Mouse (Mus musculus) T-helper 17 cell (primary cell): Measurements from ENCODE around the gene Trio.

ENCODE experiments used
- in situ Hi-C, 2 experiments: fragments of 300-600 bp; cut with MboI, MseI; formaldehyde crosslinking; loops; 1 replicate in 1 of 2; 2 replicates in 1 of 2; pipeline ENCODE4 v1.15.1; 2025; ENCODE audit warnings: high pct_unique_total_duplicates in 2 of 2

Trio gene

DNA sequence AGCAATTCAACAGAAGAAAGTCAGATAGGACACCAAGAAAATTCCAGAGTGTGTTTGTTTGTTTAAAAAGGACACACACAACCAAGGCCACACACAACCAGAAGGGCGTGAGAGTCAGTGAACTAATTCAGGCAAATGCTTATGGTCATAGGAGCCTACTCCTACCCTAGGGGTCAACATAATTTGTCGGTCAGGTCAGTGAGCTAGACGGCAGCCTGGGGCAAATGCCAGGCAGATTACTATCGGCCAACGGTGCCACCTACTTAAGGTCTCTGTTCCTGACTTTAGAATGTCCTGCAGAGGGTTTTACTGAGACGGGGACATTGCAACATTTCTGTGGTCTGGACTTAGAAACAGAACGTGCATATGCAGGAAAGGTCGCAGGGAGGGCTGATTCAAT, 276.9 kb downstream of the Trio start:
- in situ Hi-C loops: no loop called here

GRCm38 (mm10) chr15:27747512-27747911, 278.1 kb downstream of the Trio start:
- in situ Hi-C loops: no loop called here

DNA sequence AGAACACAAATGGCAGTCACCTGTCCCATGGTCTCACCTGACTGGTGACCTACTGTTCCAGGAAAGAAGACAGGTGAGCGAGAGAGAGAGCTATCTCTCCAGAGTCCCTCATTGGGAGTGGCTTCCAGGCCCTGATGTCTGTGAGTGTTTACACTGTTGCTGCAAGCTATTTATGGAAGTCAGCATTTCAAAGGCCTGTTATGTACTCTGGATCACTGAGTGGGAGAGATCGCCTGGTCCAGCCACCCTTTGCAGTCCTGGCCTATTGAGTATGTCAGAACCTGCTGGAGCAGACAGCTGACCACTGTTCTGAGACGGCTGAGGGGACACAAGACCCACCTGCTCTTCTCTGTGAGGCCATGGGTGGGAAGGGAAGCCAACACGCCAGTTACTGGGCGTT, 280.7 kb downstream of the Trio start:
- in situ Hi-C loops: no loop called here

DNA sequence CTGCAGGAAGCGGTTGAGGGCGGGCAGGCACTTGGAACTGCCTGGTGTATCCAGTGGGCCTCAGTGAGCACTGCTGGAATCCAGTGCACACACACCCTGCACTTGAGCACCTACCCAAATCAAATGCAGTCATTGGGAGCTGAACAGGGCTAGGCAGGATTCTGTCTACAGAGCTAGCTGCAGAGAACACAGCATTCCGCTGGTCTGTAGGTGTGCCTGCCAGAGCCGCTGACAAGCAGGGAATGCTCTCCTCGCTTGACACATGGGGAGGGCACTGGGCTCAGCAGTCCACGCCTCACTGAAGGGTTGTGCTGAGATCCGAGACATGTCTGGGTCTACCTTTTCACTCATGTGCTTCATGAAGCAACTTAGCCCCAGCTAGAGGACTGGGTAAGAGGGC, 285.6 kb downstream of the Trio start:
- in situ Hi-C loops: no loop called here

GRCm38 (mm10) chr15:27731818-27732217, 293.8 kb downstream of the Trio start:
- in situ Hi-C loops: no loop called here

GRCm38 (mm10) chr15:27726228-27726627, 299.4 kb downstream of the Trio start:
- in situ Hi-C loops: no loop called here

DNA sequence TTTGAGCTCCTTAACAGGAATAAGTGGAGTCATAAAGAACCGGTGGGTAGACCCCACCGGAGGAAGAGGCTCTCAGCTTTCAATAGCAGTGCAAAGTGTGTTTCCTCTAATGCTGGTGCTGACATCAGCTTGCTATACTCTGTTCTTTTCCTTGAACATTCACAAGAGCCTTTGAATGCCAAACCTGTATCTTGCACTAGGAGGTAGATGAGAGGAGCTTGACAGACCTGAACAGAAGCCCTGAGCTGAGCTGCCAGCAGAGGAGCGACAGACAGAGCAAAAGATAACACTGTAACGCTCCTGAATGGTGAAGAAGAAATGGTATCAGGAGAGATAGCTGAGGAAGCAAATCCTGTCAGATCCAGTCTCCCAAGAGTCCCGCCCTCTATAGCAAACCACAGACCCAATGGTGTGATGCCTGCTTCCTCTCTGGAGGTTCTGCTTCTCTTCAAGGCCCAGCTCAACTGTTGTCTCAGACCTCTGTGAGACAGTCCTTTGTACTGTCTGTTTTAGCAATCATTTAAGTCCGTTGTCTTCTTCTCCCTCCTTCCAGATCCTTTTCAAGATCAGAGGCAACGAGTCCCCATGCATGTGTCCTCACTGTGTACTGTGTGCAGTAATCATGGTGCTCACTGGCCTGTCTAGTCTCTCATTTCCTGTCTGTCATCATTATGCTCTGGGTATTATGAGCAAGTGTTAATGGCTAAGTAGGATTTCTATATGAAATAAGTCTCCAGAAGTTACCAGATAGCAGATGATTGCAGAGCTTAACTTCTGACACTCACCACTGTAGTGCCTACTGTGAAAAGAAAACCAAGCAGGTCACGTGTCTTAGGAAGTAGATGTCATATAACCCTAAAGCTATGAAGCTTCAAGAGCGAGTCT, 300.6 kb downstream of the Trio start:
- in situ Hi-C loops: loop anchor here in 1 of 2 experiments (25.0 kb wide), 1 partner anchor 413 kb away; no protein-coding TSS in a partner anchor

DNA sequence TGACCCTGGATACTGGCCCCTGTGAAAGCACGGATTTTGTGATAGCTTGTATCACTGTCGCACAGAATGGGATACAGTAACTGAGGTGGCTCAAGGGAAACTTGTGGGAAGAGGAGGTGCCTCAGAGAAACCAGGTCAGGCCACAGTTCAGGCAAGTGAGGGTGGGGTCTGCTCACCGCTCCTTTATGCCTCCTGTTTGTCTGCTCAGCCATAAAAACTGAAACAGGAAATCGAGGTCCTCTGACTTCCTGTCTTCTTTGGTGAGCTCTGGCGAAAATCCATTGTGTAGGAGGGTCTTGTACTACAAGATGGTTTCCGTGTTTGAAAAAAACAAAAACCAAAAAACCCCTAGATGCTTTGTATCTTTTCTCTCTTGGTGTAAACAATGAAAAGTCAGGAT, 301.4 kb downstream of the Trio start:
- in situ Hi-C loops: loop anchor here in 1 of 2 experiments (25.0 kb wide), 1 partner anchor 412 kb away; no protein-coding TSS in a partner anchor

- in situ Hi-C loops: loop anchor here in 1 of 2 experiments (25.0 kb wide), 1 partner anchor 411 kb away; no protein-coding TSS in a partner anchor
These were observed 301.9 kb downstream of the Trio start for GRCm38 (mm10) chr15:27723746-27724145.

DNA sequence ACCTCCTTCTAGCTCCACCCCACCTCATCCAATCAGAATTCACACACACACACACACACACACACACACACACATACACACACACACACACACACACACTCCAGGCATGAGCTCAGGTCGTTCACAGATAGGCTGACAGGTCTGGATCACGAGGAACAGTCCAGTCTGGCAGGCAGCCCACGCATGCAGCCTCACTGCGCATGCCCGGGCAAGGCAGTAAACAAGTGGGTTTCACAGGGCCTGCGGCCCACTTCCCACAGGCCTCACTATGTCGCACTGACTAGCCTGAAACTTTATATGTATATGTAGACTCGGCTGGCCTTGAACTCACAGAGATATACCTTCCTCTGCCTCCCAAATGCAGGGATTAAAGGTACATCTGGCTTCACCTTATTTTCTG, 305.4 kb downstream of the Trio start:
- in situ Hi-C loops: loop anchor here in 1 of 2 experiments (25.0 kb wide), 1 partner anchor 408 kb away; no protein-coding TSS in a partner anchor

DNA sequence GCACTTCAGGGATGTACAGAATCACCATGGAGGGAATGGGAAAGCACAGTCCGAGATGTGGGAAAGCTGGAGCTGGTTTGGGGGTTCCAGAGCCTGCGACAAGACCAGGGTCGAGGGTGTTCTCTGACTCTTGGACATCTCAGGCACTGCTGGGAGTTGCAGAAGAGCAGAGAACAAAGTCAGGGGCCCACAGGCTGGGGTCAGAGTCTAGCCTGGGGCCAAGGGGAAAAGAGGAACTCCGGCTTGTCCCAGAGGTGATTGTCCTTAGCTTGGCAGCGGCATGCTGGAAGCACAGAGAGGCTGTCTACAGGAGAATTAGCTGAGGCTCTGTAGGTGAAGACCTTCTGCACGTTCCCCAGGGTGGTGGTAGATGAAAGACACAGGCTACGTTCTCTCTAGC, 307.0 kb downstream of the Trio start:
- in situ Hi-C loops: loop anchor here (5.0 to 25.0 kb wide), 2 partner anchors 61 to 406 kb away; no protein-coding TSS in a partner anchor

DNA sequence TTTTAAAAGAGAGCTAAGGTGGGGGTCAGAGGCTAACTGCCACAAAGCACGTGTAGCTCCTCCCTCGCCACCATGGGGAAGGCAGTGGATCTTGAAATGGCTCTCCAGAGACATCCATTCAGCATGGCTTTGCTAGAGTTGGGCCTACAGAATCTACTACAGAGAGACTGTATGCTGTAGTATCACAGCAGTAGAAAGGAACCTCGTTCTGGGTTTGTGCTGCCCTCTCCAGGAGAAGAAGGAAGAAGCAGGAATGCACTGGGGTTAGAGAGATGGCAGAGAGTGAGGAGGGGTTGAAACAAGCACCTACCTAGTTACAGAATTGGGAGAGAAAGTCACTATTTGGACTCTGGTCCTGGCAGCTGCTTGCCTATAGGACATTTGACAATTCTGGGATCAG, 310.3 kb downstream of the Trio start:
- in situ Hi-C loops: loop anchor here (5.0 to 25.0 kb wide), 2 partner anchors 58 to 403 kb away; no protein-coding TSS in a partner anchor

DNA sequence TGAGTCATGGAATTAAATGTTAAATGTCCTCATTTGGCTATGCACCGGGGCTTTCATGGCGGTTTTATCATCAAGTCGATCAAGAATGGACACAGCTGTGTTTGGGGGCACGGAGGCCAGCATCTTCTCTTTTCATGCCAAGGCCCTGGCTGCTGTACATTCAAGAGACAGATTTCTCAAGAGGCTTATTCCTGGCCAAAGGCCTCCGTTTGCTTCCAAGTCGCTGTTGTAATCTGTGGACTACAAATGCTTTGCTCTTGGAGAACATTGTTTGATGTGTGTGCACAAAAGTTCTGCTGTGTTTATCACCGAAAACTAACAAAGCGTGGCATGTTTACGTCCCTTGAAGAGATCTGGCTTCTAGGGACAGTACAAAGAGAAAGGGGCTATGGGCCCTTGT, 314.9 kb downstream of the Trio start:
- in situ Hi-C loops: loop anchor here in 1 of 2 experiments (25.0 kb wide), 1 partner anchor 398 kb away; no protein-coding TSS in a partner anchor

DNA sequence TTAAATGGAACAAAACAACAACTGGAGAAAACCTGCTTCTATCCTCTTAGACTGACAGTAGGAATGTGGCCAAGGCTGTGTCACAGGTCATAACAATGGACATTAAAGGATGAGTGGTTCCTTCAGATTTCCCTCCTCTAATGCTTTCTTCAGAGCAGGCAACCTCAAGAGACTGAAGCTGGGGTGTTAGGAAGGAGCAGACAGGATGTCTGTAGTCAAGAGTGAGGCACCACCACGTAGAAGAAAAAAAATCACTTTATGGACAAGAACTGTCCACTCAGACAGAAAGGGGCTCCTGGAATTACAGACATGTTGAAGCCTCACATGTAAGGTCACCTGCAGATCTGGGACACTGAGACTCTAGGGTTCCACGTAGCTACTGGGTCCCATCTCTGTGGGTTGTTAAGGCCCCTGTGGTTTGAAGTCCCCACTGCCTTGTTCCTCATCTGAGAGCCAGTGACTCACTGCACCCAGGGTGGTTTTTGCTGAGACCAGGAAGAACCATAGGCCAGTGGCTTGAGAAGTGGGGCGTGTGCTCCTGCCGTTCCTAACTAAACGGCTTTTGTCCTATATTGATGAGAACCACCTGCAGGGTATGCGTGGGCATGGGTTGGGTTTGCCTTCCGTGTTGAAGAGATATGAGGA, 316.6 kb downstream of the Trio start:
- in situ Hi-C loops: loop anchor here in 1 of 2 experiments (25.0 kb wide), 1 partner anchor 397 kb away; no protein-coding TSS in a partner anchor

GRCm38 (mm10) chr15:27708499-27708898, 317.1 kb downstream of the Trio start:
- in situ Hi-C loops: loop anchor here in 1 of 2 experiments (25.0 kb wide), 1 partner anchor 396 kb away; no protein-coding TSS in a partner anchor

DNA sequence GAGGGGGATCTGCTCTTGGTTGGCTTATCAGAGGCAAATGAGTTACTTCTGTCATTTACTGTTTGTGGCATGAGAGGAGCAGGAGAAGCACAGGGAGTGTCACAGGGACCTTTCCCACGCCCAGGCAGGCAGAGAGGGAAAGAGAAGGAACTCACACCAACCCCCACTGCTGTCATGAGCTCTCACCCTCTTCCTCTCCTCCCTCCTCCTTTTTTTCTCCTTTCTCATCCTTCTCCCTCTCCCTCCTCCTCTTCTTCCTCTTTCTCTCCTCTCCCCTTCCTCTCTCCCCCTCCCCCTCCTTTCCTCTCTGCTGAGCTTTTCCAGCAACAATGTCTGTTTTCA, 322.7 kb downstream of the Trio start:
- in situ Hi-C loops: loop anchor here in 1 of 2 experiments (25.0 kb wide), 1 partner anchor 391 kb away; no protein-coding TSS in a partner anchor

DNA sequence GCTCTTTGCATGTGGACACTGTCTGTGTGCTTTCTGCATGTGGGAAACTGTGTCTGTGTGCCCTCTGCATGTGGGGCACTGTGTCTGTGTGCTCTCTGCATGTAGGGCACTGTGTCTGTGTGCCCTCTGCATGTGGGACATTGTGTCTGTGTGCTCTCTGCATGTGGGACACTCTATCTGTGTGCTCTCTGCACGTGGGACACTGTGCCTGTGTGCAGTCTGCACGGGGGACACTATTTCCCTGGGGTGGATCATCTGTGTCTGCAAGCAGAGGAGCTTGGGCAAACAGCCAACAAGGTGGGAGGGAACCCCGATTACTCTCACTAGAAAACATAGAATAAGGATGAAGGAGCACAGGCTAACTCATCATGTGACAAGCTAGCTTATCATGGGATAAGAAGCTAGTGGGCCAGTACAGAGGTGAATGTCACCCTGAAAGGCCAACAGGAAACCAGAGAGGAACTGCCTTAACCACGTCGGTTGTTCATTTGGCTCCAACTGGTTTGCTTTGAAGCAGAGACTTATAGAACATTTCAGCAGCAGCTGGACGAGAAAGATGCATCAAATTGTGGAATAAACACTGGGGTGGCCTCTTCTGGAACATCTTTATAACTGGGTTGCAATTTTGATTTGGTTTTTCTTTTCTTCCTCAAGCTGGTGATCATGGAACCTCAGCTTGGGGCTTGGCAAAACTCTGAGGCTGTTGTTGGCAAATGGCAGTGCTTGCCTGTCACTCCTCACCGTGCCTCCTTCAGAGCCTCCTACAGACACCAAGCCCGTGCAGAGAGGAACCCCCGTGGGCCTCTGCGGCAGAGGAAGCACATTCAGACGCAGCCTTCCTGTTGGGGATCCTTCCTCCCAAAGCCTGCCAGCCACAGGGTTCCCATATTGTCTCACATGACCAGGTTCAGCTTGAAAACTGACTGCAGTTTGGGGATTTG, 323.3 kb downstream of the Trio start:
- in situ Hi-C loops: loop anchor here in 1 of 2 experiments (25.0 kb wide), 1 partner anchor 390 kb away; no protein-coding TSS in a partner anchor

DNA sequence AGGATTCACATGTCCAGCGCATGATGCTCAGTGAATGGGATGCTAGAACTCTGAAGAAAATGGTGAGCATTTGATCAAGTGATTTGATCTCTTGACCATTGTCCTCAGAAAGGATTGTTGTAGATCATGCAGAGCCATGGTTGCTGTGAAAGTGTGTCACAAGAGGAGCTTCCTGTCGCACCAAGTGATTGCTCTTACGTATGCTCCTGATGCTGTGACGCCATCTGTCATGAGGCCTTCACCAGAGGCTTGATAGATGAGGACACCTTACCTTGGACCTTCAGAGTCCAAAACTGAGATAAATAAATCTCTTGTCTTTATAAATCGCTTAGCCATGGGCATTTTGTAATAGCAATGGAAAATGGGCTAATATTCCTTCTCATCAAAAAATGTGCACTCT, 328.0 kb downstream of the Trio start:
- in situ Hi-C loops: no loop called here

- in situ Hi-C loops: no loop called here
These were observed 332.4 kb downstream of the Trio start for GRCm38 (mm10) chr15:27693235-27693634.

DNA sequence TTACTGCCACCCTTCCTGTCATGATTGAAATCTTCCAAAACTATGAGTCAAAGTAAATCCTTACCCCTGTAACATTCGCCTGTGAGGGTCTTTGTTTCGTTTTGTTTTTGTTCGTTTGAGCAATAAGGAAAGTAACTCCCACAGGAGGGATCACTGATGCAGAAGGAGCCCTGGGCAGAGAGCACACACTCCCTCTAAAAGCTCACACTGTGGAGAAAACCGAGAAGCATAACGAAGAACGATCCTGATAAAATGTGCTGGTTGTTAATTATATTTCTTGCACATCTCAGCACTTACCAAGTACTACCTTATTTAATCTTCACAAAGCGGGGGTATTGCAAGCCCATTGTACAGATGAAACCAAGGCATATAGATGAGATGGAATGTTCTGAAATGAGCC, 333.5 kb downstream of the Trio start:
- in situ Hi-C loops: no loop called here

DNA sequence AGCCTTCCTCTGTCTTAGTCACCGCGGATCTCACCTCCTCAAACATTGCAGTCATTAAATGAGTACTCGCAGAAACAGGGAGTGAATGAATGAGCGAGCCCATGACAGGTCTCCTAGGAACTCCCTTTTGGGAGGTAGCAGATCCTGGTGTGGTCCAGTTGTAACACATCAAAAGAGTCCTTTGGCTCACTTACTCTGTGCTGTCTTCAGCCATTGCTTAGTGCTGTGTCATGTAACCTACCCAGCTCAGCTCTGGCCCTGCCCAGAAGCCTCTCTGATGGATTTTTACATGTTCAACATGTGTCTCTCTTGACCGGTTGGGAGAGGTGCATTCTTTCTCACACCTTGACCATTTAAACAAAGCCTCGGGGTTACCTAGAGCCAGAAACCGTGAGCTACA, 334.4 kb downstream of the Trio start:
- in situ Hi-C loops: no loop called here
